Mouse (Mus musculus) neural tube, embryonic 14.5 days (tissue): ENCODE data around the gene Fibp. TPM values are rescaled to one million over a fixed set of nuclear protein-coding genes. Genes with fewer than 3 reads are reported as not detected.

Experiments used
- ATAC-seq: fragments of 200-750 bp; cut with Nextera tagmentation; 2 replicates; pipeline ENCODE4 v1.8.0; 2017; ENCODE audit warnings: low read depth, mild to moderate bottlenecking, moderate TSS enrichment, moderate library complexity
- H3K27ac ChIP-seq: fragments of 300-500 bp; sonication (generic); 2 replicates; pipeline ENCODE4 v1.5.1; 2014; ENCODE audit warnings: low read depth, mild to moderate bottlenecking, control low read depth, low read length, moderate library complexity, mixed read lengths
- H3K27me3 ChIP-seq: fragments of 300-500 bp; sonication (generic); 2 replicates; pipeline ENCODE4 v1.6.1; 2014; ENCODE audit warnings: low read length; ENCODE audit not compliant: control insufficient read depth, insufficient read depth
- H3K36me3 ChIP-seq: fragments of 300-500 bp; sonication (generic); 2 replicates; pipeline ENCODE4 v1.6.1; 2014; ENCODE audit warnings: low read length, mixed read lengths; ENCODE audit not compliant: control insufficient read depth, insufficient read depth
- H3K4me1 ChIP-seq: fragments of 300-500 bp; sonication (generic); 2 replicates; pipeline ENCODE4 v1.6.1; 2014; ENCODE audit warnings: low read length; ENCODE audit not compliant: control insufficient read depth, insufficient read depth
- H3K4me2 ChIP-seq: fragments of 300-500 bp; sonication (generic); 2 replicates; pipeline ENCODE4 v1.6.1; 2014; ENCODE audit warnings: mild to moderate bottlenecking, low read depth, low read length, control low read depth
- H3K4me3 ChIP-seq: fragments of 300-500 bp; sonication (generic); 2 replicates; pipeline ENCODE4 v1.5.1; 2014; ENCODE audit warnings: low read depth, low read length, control low read depth, mixed read lengths
- H3K9ac ChIP-seq: fragments of 300-500 bp; sonication (generic); replicated peaks from 2 replicates; pipeline ENCODE4 v1.6.1; 2014; ENCODE audit warnings: low read depth, mild to moderate bottlenecking, control low read depth, low read length, mixed read lengths
- H3K9me3 ChIP-seq: fragments of 300-500 bp; sonication (generic); 2 replicates; pipeline ENCODE4 v1.6.1; 2016; ENCODE audit warnings: low read length; ENCODE audit not compliant: control insufficient read depth
- WGBS: fragments of 180-500 bp; shearing (Covaris S2); extraction: QIAGEN DNeasy Blood & Tissue Kit; methylation state at CpG from one replicate; pipeline ENCODE4 v1.1.7; 2014; 5-methylcytosine and 5-hydroxymethylcytosine counted together
- polyA plus RNA-seq: library from polyadenylated mRNA; unstranded; fragments of >200 nt; fragmentation: Nextera tagmentation; extraction: Ambion mirVana; gene quantifications from 2 replicates; pipeline ENCODE4 v1.2.1, GENCODE M21; 2014

The Fibp gene
- polyA plus RNA-seq = 169 and 179 TPM in 2 replicates

DNA sequence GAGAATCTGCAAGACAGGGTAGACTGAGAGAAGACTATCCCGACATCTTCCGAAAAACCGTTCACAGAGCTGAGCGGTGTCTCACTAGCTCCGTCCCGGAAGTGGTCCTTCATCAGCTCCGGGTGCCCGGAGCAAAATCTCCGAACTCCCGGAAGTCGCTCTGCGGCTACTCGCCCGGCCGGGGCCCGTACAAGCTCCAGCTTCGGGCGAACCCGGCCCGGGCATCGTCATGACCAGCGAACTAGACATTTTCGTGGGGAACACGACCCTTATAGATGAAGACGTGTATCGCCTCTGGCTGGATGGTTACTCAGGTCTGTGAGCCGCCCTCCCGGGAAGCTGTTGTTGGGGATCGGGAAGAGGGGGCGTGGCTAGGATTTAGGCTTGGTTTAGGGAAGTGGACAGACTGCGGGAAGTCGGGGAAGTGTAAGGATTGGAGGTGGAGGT, at the start of gene Fibp:
TSS of gene Fibp (plus strand) at position 151 of the 447 bp plus-strand sequence.
- Histone ChIP-seq H3K4me2 (peak within 1 kb of the TSS; percentile 94), H3K27me3 (no peaks in the 10 kb centered on the region; the same call in 1 of the 2 replicates), H3K9ac (peak within 1 kb of the TSS; percentile 76), H3K36me3 (peaks cover 16% of the 10 kb centered on the region), H3K4me3 (peak within 1 kb of the TSS; percentile 75), H3K4me1 (peaks cover 36% of the 10 kb centered on the region), H3K9me3 (no peaks in the 10 kb centered on the region), H3K27ac (peak within 1 kb of the TSS; percentile 24; the same call in 1 of the 2 replicates)
- ATAC-seq = peak; percentile 59
- under 1% methylated on average over 32 of the region's 32 CpGs for WGBS

DNA sequence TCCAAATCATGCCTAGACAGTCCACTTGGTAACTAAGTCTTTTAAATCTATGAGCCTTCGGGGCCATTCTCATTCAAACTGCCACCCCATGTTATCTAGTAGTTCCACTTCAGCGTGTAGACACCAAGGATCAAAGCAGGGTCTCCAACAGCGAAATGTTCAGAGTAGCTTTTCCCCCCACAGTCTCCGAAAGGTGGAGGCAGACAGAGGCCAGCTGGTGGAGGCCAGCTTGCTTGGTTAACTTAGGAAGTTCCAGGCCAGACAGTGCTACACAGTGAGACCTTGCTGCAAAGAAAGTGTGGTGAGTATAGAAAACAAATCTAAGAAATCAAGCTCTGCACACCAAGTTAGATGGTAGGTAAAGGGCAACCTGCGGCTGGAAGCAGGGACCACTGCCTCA, 49.8 kb upstream of the Fibp start:
- Histone ChIP-seq H3K36me3 (no peaks in the 10 kb centered on the region), H3K9me3 (no peaks in the 10 kb centered on the region), H3K4me3 (no peak overlapping the region), H3K4me1 (peaks cover 11% of the 10 kb centered on the region), H3K27me3 (no peaks in the 10 kb centered on the region), H3K27ac (no peak overlapping the region), H3K9ac (no peak overlapping the region), H3K4me2 (no peak overlapping the region)
- ATAC-seq = no peak
- 95% methylated on average over 5 of the region's 5 CpGs for WGBS

DNA sequence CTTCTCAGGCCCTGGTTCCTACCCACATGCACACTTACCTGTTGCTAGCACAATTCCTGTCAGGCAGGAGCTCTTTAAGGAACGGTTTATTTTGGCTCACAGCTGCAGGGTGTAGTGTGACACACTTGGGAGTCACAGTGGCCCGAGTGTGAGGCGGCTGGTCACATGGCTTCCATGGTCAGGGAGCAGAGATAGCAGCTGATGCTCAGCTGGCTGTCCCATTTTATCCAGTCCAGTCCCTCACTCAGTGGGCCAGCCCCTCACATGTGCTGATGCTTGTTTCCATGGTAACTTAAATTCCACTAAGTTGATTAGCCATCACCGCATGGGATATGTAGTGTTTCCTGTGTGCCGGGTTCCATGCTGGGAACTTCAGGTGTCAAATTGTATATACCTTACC, 48.5 kb upstream of the Fibp start:
- no peak overlapping the region for H3K9ac ChIP-seq
- H3K27ac ChIP-seq = no peak overlapping the region
- H3K27me3 ChIP-seq = no peaks in the 10 kb centered on the region
- H3K36me3 ChIP-seq = no peaks in the 10 kb centered on the region
- H3K9me3 ChIP-seq = no peaks in the 10 kb centered on the region
- 69% methylated on average over 5 of the region's 5 CpGs for WGBS
- no peak for ATAC-seq
- H3K4me2 ChIP-seq = no peak overlapping the region
- H3K4me1 ChIP-seq = peaks cover 9% of the 10 kb centered on the region
- H3K4me3 ChIP-seq = no peak overlapping the region

DNA sequence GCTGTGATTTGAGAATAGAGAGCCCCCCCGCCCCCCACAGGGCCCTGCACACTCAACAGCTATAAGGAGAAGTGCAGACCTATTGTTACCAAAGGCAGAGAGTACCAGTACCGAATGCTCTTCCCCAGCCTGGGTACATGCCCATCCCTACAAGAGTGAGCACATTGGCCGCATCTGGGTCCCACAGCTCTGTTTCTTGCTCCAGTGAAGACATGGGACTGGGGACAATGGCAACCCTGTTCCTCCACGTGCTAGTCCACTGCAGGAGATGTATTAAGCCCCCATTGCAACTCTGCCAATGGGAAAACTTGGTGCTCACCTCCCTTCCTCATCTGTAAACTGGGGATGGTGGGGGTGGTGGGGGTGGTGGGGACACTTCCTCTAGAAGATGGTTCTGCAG, 46.6 kb upstream of the Fibp start:
- no peak for ATAC-seq
- no peak overlapping the region for H3K4me2 ChIP-seq
- WGBS = 79% methylated on average over 4 of the region's 4 CpGs
- H3K36me3 ChIP-seq = no peaks in the 10 kb centered on the region
- no peak overlapping the region for H3K4me3 ChIP-seq
- H3K27me3 ChIP-seq = no peaks in the 10 kb centered on the region
- no peaks in the 10 kb centered on the region for H3K4me1 ChIP-seq
- no peak overlapping the region for H3K27ac ChIP-seq
- no peak overlapping the region for H3K9ac ChIP-seq
- H3K9me3 ChIP-seq = no peaks in the 10 kb centered on the region

DNA sequence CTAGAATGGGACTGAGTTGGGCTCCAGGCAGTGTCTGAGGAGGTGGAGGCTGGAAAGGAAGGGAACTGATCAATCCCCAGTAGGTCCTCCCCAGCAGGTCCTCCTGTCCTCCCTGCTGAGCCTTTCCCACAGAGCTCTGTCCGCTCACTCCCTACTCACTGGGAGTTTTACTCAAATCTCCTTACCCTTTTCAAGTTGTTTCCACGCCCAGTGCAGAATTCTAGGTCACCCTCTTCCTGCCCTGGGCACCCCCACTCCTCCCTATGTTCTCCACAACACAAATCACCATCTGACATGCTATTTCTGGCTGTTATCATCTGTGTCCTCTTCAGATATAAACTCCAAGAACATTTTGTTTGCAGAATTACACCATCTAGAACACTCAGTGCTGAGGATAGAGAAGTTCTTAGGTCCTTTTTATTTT, 45.9 kb upstream of the Fibp start:
- no peaks in the 10 kb centered on the region for H3K27me3 ChIP-seq
- ATAC-seq = no peak
- no peaks in the 10 kb centered on the region for H3K9me3 ChIP-seq
- H3K36me3 ChIP-seq = no peaks in the 10 kb centered on the region
- no peaks in the 10 kb centered on the region for H3K4me1 ChIP-seq
- 78% methylated on average over 2 of the region's 2 CpGs for WGBS
- no peak overlapping the region for H3K27ac ChIP-seq
- no peak overlapping the region for H3K9ac ChIP-seq
- no peak overlapping the region for H3K4me3 ChIP-seq
- H3K4me2 ChIP-seq = no peak overlapping the region

DNA sequence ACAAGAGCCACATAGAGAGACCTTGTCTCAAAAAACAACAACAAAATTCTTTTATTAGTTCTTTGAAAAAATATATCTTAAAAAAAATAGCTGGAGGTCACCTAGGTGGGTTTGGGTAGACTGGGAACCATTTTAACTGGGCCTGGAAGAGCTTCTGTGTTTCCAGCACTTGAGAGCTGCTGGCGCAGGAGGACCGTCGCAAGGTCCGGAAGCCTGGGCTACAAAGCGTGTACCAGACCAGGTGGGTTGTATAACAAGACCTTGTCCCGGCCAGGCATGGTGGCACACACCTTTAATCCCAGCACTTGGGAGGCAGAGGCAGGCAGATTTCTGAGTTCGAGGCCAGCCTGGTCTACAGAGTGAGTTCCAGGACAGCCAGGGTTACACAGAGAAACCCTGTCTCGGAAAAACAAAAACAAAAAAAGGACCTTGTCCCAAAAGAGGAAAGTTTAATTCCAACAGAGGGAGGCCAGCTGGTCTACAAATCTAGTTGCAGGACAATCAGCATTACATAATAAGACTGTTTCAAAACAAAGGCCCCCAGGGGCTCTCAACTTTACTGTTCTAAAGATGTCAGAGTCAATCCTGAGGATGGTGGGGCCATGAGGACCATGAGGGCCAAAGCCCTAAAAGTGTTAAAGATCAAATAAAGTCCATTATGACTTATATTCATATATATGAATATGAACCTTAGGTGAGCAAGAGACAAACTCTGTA, 41.5 kb upstream of the Fibp start:
- Histone ChIP-seq H3K4me2 (no peak overlapping the region), H3K27me3 (no peaks in the 10 kb centered on the region), H3K27ac (no peak overlapping the region), H3K9ac (no peak overlapping the region), H3K36me3 (peaks cover 9% of the 10 kb centered on the region; the same call in 1 of the 2 replicates), H3K4me1 (peaks cover 11% of the 10 kb centered on the region), H3K4me3 (no peak overlapping the region), H3K9me3 (no peaks in the 10 kb centered on the region)
- ATAC-seq = no peak
- 96% methylated on average over 8 of the region's 8 CpGs for WGBS

DNA sequence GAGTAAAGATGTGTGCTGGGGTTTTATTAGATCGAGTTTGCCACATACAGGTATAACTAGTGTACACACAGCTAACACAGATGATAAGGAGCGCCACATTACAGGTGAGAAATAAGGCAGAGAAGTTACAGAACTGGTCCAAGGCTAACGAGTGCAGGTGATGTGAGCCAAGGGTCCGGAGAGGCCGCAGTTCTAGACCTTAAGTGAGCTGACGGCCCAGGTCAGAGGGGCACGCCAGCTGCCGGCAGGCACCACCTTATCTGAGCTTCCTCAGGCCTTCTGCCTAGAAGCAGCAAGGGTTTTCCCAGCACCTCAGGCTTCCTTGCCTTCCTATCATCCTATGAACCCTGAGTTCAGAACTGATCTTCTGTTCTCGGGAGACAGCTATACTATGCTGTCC, 40.8 kb upstream of the Fibp start:
- Histone ChIP-seq H3K4me1 (peaks cover 11% of the 10 kb centered on the region), H3K27me3 (no peaks in the 10 kb centered on the region), H3K9ac (no peak overlapping the region), H3K36me3 (peaks cover 9% of the 10 kb centered on the region; the same call in 1 of the 2 replicates), H3K4me3 (no peak overlapping the region), H3K4me2 (no peak overlapping the region), H3K27ac (no peak overlapping the region), H3K9me3 (no peaks in the 10 kb centered on the region)
- 95% methylated on average over 9 of the region's 9 CpGs for WGBS
- no peak for ATAC-seq

DNA sequence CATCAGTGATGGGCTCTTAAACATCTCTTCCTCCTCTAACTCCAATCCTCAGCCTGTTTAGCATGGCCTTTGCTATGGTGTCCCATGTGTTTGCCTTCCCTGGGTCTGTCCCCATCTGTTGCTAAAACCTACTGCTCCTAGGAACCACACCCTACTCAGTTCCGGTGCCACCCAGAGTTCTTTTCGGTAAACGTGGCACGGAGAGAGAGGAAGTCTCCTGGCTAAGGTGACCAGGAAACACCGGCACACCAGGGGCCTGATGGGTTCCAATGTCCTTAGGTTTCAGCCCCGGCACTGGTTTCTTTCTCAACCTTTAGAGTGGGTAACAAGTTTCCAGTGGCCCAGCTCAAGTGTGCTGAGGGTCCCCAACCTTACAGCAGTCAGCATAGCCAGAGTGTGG, 39.8 kb upstream of the Fibp start:
- H3K4me2 ChIP-seq = no peak overlapping the region
- WGBS = 95% methylated on average over 6 of the region's 6 CpGs

DNA sequence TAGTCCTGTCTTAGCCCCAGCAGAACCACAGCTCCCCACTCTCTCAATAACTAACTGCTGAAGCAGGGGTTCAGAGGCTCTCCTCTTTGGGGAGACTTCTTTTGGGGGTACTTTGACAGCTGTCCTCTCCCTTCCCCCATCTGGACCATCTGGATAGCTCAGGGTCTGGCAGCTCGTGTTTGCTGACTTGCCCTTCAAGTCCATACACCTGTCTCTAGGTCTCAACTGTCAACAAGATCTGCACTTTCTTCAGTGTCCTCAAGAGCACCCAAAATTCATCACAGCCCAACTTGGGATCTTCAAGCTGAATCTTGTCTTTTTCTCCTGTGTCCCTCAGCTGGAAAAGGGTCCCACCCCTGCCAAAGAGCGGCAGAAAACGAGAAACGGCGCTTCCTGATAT, 38.6 kb upstream of the Fibp start:
- H3K27me3 ChIP-seq = no peaks in the 10 kb centered on the region
- H3K4me3 ChIP-seq = no peak overlapping the region
- WGBS = 93% methylated on average over 5 of the region's 5 CpGs
- no peak overlapping the region for H3K27ac ChIP-seq
- H3K9me3 ChIP-seq = no peaks in the 10 kb centered on the region
- H3K4me1 ChIP-seq = peaks cover 23% of the 10 kb centered on the region
- ATAC-seq = no peak
- no peak overlapping the region for H3K4me2 ChIP-seq
- H3K9ac ChIP-seq = no peak overlapping the region
- peaks cover 12% of the 10 kb centered on the region; the same call in 1 of the 2 replicates for H3K36me3 ChIP-seq

More for the DNA sequence above, 39.8 kb upstream of the Fibp start:
- no peaks in the 10 kb centered on the region for H3K27me3 ChIP-seq
- peaks cover 11% of the 10 kb centered on the region for H3K4me1 ChIP-seq
- no peaks in the 10 kb centered on the region for H3K9me3 ChIP-seq
- no peak for ATAC-seq
- H3K4me3 ChIP-seq = no peak overlapping the region
- H3K27ac ChIP-seq = no peak overlapping the region
- H3K36me3 ChIP-seq = peaks cover 9% of the 10 kb centered on the region; the same call in 1 of the 2 replicates
- H3K9ac ChIP-seq = no peak overlapping the region
